ENCODE assay signal across 9 mouse cellular contexts in the genomic region with DNA sequence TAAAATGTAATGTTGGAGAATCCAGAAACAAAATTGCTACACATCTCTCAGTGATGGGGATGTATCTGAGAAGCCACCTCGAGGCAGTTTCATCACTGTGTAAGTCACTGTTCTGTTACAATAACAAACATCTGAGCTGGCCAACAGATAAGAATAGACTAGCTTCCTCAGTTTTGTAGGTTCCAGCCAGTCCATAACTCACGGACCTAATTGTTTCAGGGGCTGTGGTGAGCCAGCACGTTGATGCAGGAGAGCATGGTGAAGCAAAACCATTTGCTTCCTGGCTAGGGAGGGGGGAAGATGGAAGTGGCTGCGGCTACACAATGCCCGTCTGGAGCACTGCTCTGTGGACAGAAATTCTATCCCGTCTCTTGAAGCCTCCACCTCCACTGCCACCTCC. TPM values are rescaled to one million over a fixed set of nuclear protein-coding genes. Genes with fewer than 3 reads are reported as not detected.
DNase-seq lines count a peak whose midpoint lies in the region; ATAC-seq and TF ChIP-seq lines count a peak whose summit lies in the region.
"Had no signal": no experiment of that assay in that cellular context is flagged by ENCODE, and none has a peak within 500 bp of the region (broad histone marks: within the 10 kb centered on the region; RNA-seq: fewer than 3 reads in every experiment).

No protein-coding gene starts in this region.

- no peaks in the 10 kb centered on the region for H3K27me3 ChIP-seq in heart, embryonic 16.5 days (ENCODE audit: control insufficient read depth, insufficient read depth, low read length)
- H3K27me3 ChIP-seq in heart, embryonic 11.5 days (ENCODE audit: control insufficient read depth, insufficient read depth, low read length), result no peaks in the 10 kb centered on the region
- no peaks in the 10 kb centered on the region for H3K27me3 ChIP-seq in kidney, postnatal 0 days (ENCODE audit: insufficient read depth, low read length)
- no peaks in the 10 kb centered on the region for H3K27me3 ChIP-seq in neural tube, embryonic 15.5 days (replicated peaks)
- H3K27me3 ChIP-seq: limb, embryonic 15.5 days had no signal

- no peak for TF ChIP-seq CTCF in kidney, postnatal 0 days (IDR thresholded peaks at IDR 0.05; ENCODE audit: low read depth)

- peak overlapping the region; percentile 82 for H3K27ac ChIP-seq in heart, embryonic 16.5 days (ENCODE audit: low read length)
- H3K27ac ChIP-seq in heart, embryonic 11.5 days (ENCODE audit: low read depth, low read length), result no peak overlapping the region
- H3K27ac ChIP-seq in kidney, postnatal 0 days, result 0 out of 2 replicates have a peak overlapping the region, but pooled peaks have one; percentile 20
- H3K27ac ChIP-seq in neural tube, embryonic 15.5 days (replicated peaks), result no peak overlapping the region
- H3K27ac ChIP-seq: limb, embryonic 15.5 days; midbrain, embryonic 10.5 days had no signal

- no peak overlapping the region for H3K9ac ChIP-seq in heart, embryonic 16.5 days (ENCODE audit: low read length)
- H3K9ac ChIP-seq in heart, embryonic 11.5 days (ENCODE audit: low read depth, low read length), result no peak overlapping the region
- H3K9ac ChIP-seq in kidney, postnatal 0 days (ENCODE audit: low read depth, low read length), result no peak overlapping the region
- no peak overlapping the region for H3K9ac ChIP-seq in neural tube, embryonic 15.5 days (replicated peaks)
- H3K9ac ChIP-seq: limb, embryonic 15.5 days had no signal

- H3K9me3 ChIP-seq in heart, embryonic 16.5 days (replicated peaks; ENCODE audit: control insufficient read depth, low read length), result no peaks in the 10 kb centered on the region
- no peaks in the 10 kb centered on the region for H3K9me3 ChIP-seq in heart, embryonic 11.5 days (replicated peaks; ENCODE audit: control insufficient read depth, low read length)
- no peaks in the 10 kb centered on the region for H3K9me3 ChIP-seq in kidney, postnatal 0 days (replicated peaks; ENCODE audit: low read length)
- H3K9me3 ChIP-seq in neural tube, embryonic 15.5 days (replicated peaks), result no peaks in the 10 kb centered on the region
- H3K9me3 ChIP-seq: limb, embryonic 15.5 days; midbrain, embryonic 10.5 days had no signal

- DNase-seq in thymus, postnatal 0 days (ENCODE audit: low spot score), result peak; percentile 5
- no peak for DNase-seq in thymus, postnatal 4 days
- peak; percentile 24 for DNase-seq in kidney, postnatal 0 days (ENCODE audit: low spot score)
- no peak for DNase-seq in Muller cell, postnatal 12 days (ENCODE audit: inconsistent ontology term)

- ATAC-seq in heart, embryonic 16.5 days (replicated peaks; ENCODE audit: extremely low read depth, insufficient read depth, low FRiP score), result no peak; the same call in 1 of the 2 replicates
- no peak for ATAC-seq in heart, embryonic 11.5 days (replicated peaks; ENCODE audit: insufficient number of reproducible peaks, low FRiP score, low TSS enrichment)
- ATAC-seq in kidney, postnatal 0 days (replicated peaks; ENCODE audit: low FRiP score, low read depth), result no peak
- ATAC-seq in neural tube, embryonic 15.5 days (ENCODE audit: low FRiP score), result no peak; the same call in 1 of the 2 replicates

- H3K4me2 ChIP-seq in heart, embryonic 16.5 days (ENCODE audit: low read depth, low read length), result peak overlapping the region; percentile 28; the same call in 1 of the 2 replicates
- H3K4me2 ChIP-seq in heart, embryonic 11.5 days, result no peak overlapping the region
- peak overlapping the region; percentile 19; the same call in 1 of the 2 replicates for H3K4me2 ChIP-seq in kidney, postnatal 0 days (ENCODE audit: low read length)
- no peak overlapping the region for H3K4me2 ChIP-seq in neural tube, embryonic 15.5 days
- H3K4me2 ChIP-seq: limb, embryonic 15.5 days had no signal

- H3K4me1 ChIP-seq in heart, embryonic 16.5 days (ENCODE audit: control insufficient read depth, insufficient read depth, low read length), result peaks cover 29% of the 10 kb centered on the region
- H3K4me1 ChIP-seq in heart, embryonic 11.5 days (ENCODE audit: control insufficient read depth, insufficient read depth, low read length), result peaks cover 9% of the 10 kb centered on the region; the same call in 1 of the 2 replicates
- peaks cover 5% of the 10 kb centered on the region; the same call in 1 of the 2 replicates for H3K4me1 ChIP-seq in kidney, postnatal 0 days (replicated peaks; ENCODE audit: insufficient read depth, low read length)
- H3K4me1 ChIP-seq in neural tube, embryonic 15.5 days, result no peaks in the 10 kb centered on the region
- H3K4me1 ChIP-seq: limb, embryonic 15.5 days; midbrain, embryonic 10.5 days had no signal

- 18% methylated on average over 6 of the region's 6 CpGs for WGBS in heart, embryonic 16.5 days
- WGBS in heart, embryonic 11.5 days (ENCODE audit: insufficient replicate concordance), result 26% methylated on average over 6 of the region's 6 CpGs
- WGBS in kidney, postnatal 0 days, result 14% methylated on average over 6 of the region's 6 CpGs
- 59% methylated on average over 6 of the region's 6 CpGs for WGBS in neural tube, embryonic 15.5 days

- H3K36me3 ChIP-seq in heart, embryonic 16.5 days (ENCODE audit: control insufficient read depth, insufficient read depth), result no peaks in the 10 kb centered on the region
- H3K36me3 ChIP-seq in heart, embryonic 11.5 days (ENCODE audit: control insufficient read depth, insufficient read depth, low read length), result no peaks in the 10 kb centered on the region
- no peaks in the 10 kb centered on the region for H3K36me3 ChIP-seq in kidney, postnatal 0 days (ENCODE audit: insufficient read depth, low read length)
- no peaks in the 10 kb centered on the region for H3K36me3 ChIP-seq in neural tube, embryonic 15.5 days
- H3K36me3 ChIP-seq: limb, embryonic 15.5 days; midbrain, embryonic 10.5 days had no signal

- no peak overlapping the region for H3K4me3 ChIP-seq in heart, embryonic 16.5 days (ENCODE audit: low read length)
- no peak overlapping the region for H3K4me3 ChIP-seq in heart, embryonic 11.5 days (ENCODE audit: low read depth, low read length)
- no peak overlapping the region for H3K4me3 ChIP-seq in kidney, postnatal 0 days (replicated peaks; ENCODE audit: low read depth, low read length)
- no peak overlapping the region for H3K4me3 ChIP-seq in neural tube, embryonic 15.5 days (replicated peaks)
- H3K4me3 ChIP-seq: limb, embryonic 15.5 days; midbrain, embryonic 10.5 days had no signal

RNA-seq across cellular contexts. Expression of a gene that starts 52.8 kb away (rescaled TPM):
- polyA plus RNA-seq in heart, embryonic 16.5 days (2015; fragmentation: Nextera tagmentation; extraction: Ambion mirVana), result 0.45 and 0.49 TPM in 2 replicates
- 0.13 and 0.28 TPM in 2 replicates for polyA plus RNA-seq in heart, embryonic 11.5 days (2014; fragmentation: Nextera tagmentation; extraction: Ambion mirVana)
- polyA plus RNA-seq in thymus, postnatal 0 days (2015; fragmentation: Nextera tagmentation; extraction: Ambion mirVana), result 0.53 and 0.57 TPM in 2 replicates
- 0.26 and 0.34 TPM in 2 replicates for polyA plus RNA-seq in kidney, postnatal 0 days (2015; fragmentation: Nextera tagmentation; extraction: Ambion mirVana)
- polyA plus RNA-seq in neural tube, embryonic 15.5 days (2015; fragmentation: Nextera tagmentation; extraction: Ambion mirVana), result 0.95 and 1.3 TPM in 2 replicates

Comparison
In these comparisons a context has a peak if more than half of its experiments do, and no peak if none do; other contexts are left out.
1. H3K27ac ChIP-seq: peak in heart, embryonic 16.5 days (single experiment) and kidney, postnatal 0 days (single experiment); none in heart, embryonic 11.5 days (single experiment) and neural tube, embryonic 15.5 days (single experiment).
2. H3K4me2 ChIP-seq: peak in heart, embryonic 16.5 days (single experiment) and kidney, postnatal 0 days (single experiment); none in heart, embryonic 11.5 days (single experiment) and neural tube, embryonic 15.5 days (single experiment).
3. DNase-seq: peak in thymus, postnatal 0 days (single experiment) and kidney, postnatal 0 days (single experiment); none in thymus, postnatal 4 days (single experiment) and Muller cell, postnatal 12 days (single experiment).